Mouse (Mus musculus): ENCODE measurements at regions not wholly inside any gene's neighbourhood (a gene's known extent, or its start where the extent isn't known, plus 50 kb on each side); places are given as distances from the start of the nearest gene placed in this dataset.

- TF ChIP-seq GATA1 (IDR thresholded peaks at IDR 0.05; ENCODE audit: borderline replicate concordance, low read length) (no peak), CTCF (IDR thresholded peaks at IDR 0.05; ENCODE audit: low read depth, low read length) (no peak)
Observed at GRCm38 (mm10) chr4:9074447-9074846, 835.6 kb upstream of the Car8 start.
